Mouse (Mus musculus): ENCODE results near the gene Pde10a. TPM values are rescaled to one million over a fixed set of nuclear protein-coding genes. Genes with fewer than 3 reads are reported as not detected.

Pde10a gene
- total and polyA plus RNA-seq, 3 experiments, result 0.04 to 0.41 (median 0.21) TPM

- no peak overlapping the region for H3K27ac ChIP-seq (ENCODE audit: insufficient read depth, low read depth)
- TF ChIP-seq MAZ (IDR thresholded peaks at IDR 0.05; ENCODE audit: low read depth, low read length), result no peak
- no peak for TF ChIP-seq GABPA (IDR thresholded peaks at IDR 0.05; ENCODE audit: insufficient replicate concordance, low read depth, low read length)
- TF ChIP-seq JUN (IDR thresholded peaks at IDR 0.05; ENCODE audit: insufficient read depth, low read depth, low read length), result no peak
- no peak for TF ChIP-seq EP300 (IDR thresholded peaks at IDR 0.05; ENCODE audit: low read length)
- no peak for TF ChIP-seq NRF1 (IDR thresholded peaks at IDR 0.05; ENCODE audit: low read depth, low read length)
- no peak for TF ChIP-seq BHLHE40 (IDR thresholded peaks at IDR 0.05; ENCODE audit: low read depth, low read length)
- no peak for TF ChIP-seq ETS1 (conservative IDR thresholded peaks at IDR 0.05; ENCODE audit: low read depth, low read length)
- TF ChIP-seq POLR2AphosphoS2 (IDR thresholded peaks at IDR 0.05; ENCODE audit: low read depth, low read length), result no peak
- no peak for TF ChIP-seq CHD1 (IDR thresholded peaks at IDR 0.05; ENCODE audit: low read depth, low read length)
- no peak for TF ChIP-seq POLR2A (IDR thresholded peaks at IDR 0.05; ENCODE audit: low read depth, low read length)
- TF ChIP-seq MXI1 (IDR thresholded peaks at IDR 0.05; ENCODE audit: low read depth, low read length), result no peak
- no peak for TF ChIP-seq KAT2A (IDR thresholded peaks at IDR 0.05; ENCODE audit: insufficient replicate concordance, low read length)
- no peak for TF ChIP-seq E2F4 (IDR thresholded peaks at IDR 0.05; ENCODE audit: insufficient replicate concordance, low read depth, low read length)
- TF ChIP-seq JUND (conservative IDR thresholded peaks at IDR 0.05; ENCODE audit: low read depth, low read length), result no peak
- TF ChIP-seq MAX (IDR thresholded peaks at IDR 0.05; ENCODE audit: low read length), result no peak
- no peak overlapping the region for H3K4me3 ChIP-seq (replicated peaks in 1 of 3; ENCODE audit: low read depth in 2 of 3, low read length in 2 of 3, poor library complexity in 1 of 3)
- H3K27me3 ChIP-seq (replicated peaks), result peaks cover 13% of the 10 kb centered on the region
- H3K9me3 ChIP-seq (replicated peaks; ENCODE audit: low read length), result no peaks in the 10 kb centered on the region
- H3K4me1 ChIP-seq (ENCODE audit: control insufficient read depth in 1 of 2, insufficient read depth in 2 of 2), result peaks cover 0 to 3% of the 10 kb centered on the region in 2 experiments; a peak in 1 of 4 replicates
- H3K79me2 ChIP-seq (replicated peaks; ENCODE audit: control insufficient read depth, extremely low read depth, insufficient read depth, poor library complexity, severe bottlenecking), result no peaks in the 10 kb centered on the region
- in situ Hi-C loops (cut with MboI; ENCODE audit: low pct_ligation_motif_present, low pct_unique_long_range_greater_than_20kb, low sequenced_read_pairs), result no loop called here
- no peaks in the 10 kb centered on the region for H3K36me3 ChIP-seq (replicated peaks in 1 of 2; ENCODE audit: control insufficient read depth in 1 of 2, insufficient read depth in 1 of 2, low read length in 1 of 2)
- H3K4me2 ChIP-seq (ENCODE audit: insufficient read depth, low read depth, poor library complexity, severe bottlenecking), result no peak overlapping the region
- H3K9ac ChIP-seq (ENCODE audit: insufficient read depth, low read depth), result no peak overlapping the region
- DNase-seq (ENCODE audit: extremely low read depth), result no peak
- dilution Hi-C loops (cut with MboI; ENCODE audit: extremely low pct_ligation_motif_present, extremely low pct_unique_long_range_greater_than_20kb, low sequenced_read_pairs), result no loop called here
These were observed 452.1 kb downstream of the Pde10a start for GRCm38 (mm10) chr17:8977271-8977670.

DNA sequence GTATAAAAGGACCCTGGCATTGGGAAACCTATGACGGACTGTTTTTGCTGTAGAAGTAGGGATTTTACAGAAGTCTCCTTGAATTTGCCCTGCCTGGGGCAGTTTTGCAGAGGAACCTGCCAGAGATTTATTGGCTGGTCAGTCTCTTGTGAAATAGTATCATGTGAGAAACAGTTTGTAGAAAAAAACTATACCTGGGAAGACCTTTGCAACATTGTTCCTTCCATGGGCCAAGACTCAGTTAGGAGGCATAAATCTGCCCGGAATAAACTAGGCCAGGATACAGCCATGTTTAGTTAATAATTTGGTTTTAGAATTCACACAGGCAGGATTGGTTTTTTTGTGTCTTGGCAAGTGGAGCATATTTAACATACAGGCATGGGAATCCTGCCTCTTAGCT is 458.4 kb downstream of the Pde10a start:
- Histone ChIP-seq H3K9me3 (replicated peaks; ENCODE audit: low read length) (peaks cover 4% of the 10 kb centered on the region), H3K4me2 (ENCODE audit: insufficient read depth, low read depth, poor library complexity, severe bottlenecking) (no peak overlapping the region), H3K27me3 (replicated peaks) (peaks cover 34% of the 10 kb centered on the region), H3K4me3 (replicated peaks in 1 of 3; ENCODE audit: low read depth in 2 of 3, low read length in 2 of 3, poor library complexity in 1 of 3) (no peak overlapping the region), H3K36me3 (replicated peaks in 1 of 2; ENCODE audit: control insufficient read depth in 1 of 2, insufficient read depth in 1 of 2, low read length in 1 of 2) (no peaks in the 10 kb centered on the region), H3K4me1 (ENCODE audit: control insufficient read depth in 1 of 2, insufficient read depth in 2 of 2) (no peaks in the 10 kb centered on the region), H3K79me2 (replicated peaks; ENCODE audit: control insufficient read depth, extremely low read depth, insufficient read depth, poor library complexity, severe bottlenecking) (no peaks in the 10 kb centered on the region), H3K27ac (ENCODE audit: insufficient read depth, low read depth) (no peak overlapping the region), H3K9ac (ENCODE audit: insufficient read depth, low read depth) (no peak overlapping the region)
- DNase-seq (ENCODE audit: extremely low read depth), result no peak
- in situ Hi-C loops (cut with MboI; ENCODE audit: low pct_ligation_motif_present, low pct_unique_long_range_greater_than_20kb, low sequenced_read_pairs), result no loop called here
- TF ChIP-seq MAFK (IDR thresholded peaks at IDR 0.05; ENCODE audit: insufficient replicate concordance, low read length), result no peak
- no peak for TF ChIP-seq POLR2A (IDR thresholded peaks at IDR 0.05; ENCODE audit: low read depth, low read length)
- TF ChIP-seq ZNF384 (IDR thresholded peaks at IDR 0.05; ENCODE audit: low read depth, low read length), result no peak
- no peak for TF ChIP-seq NELFE (IDR thresholded peaks at IDR 0.05; ENCODE audit: low read depth, low read length)
- TF ChIP-seq MAZ (IDR thresholded peaks at IDR 0.05; ENCODE audit: low read depth, low read length), result no peak
- TF ChIP-seq USF1 (IDR thresholded peaks at IDR 0.05; ENCODE audit: low read depth, low read length), result no peak
- no peak for TF ChIP-seq USF2 (conservative IDR thresholded peaks at IDR 0.05; ENCODE audit: low read depth, low read length)
- no peak for TF ChIP-seq ZMIZ1 (IDR thresholded peaks at IDR 0.05; ENCODE audit: low read depth, low read length)
- TF ChIP-seq UBTF (IDR thresholded peaks at IDR 0.05; ENCODE audit: low read depth, low read length), result no peak
- no peak for TF ChIP-seq ELF1 (IDR thresholded peaks at IDR 0.05; ENCODE audit: low read depth, low read length)
- no peak for TF ChIP-seq ZKSCAN1 (IDR thresholded peaks at IDR 0.05; ENCODE audit: borderline replicate concordance, low read depth, low read length)
- no peak for TF ChIP-seq MAX (IDR thresholded peaks at IDR 0.05; ENCODE audit: low read length)
- no peak for TF ChIP-seq MEF2A (IDR thresholded peaks at IDR 0.05; ENCODE audit: borderline replicate concordance, low read depth, low read length)
- TF ChIP-seq RCOR1 (conservative IDR thresholded peaks at IDR 0.05; ENCODE audit: low read depth, low read length), result no peak
- no peak for TF ChIP-seq GABPA (IDR thresholded peaks at IDR 0.05; ENCODE audit: insufficient replicate concordance, low read depth, low read length)
- no peak for TF ChIP-seq CHD2 (IDR thresholded peaks at IDR 0.05; ENCODE audit: low read length)
- dilution Hi-C loops (cut with MboI; ENCODE audit: extremely low pct_ligation_motif_present, extremely low pct_unique_long_range_greater_than_20kb, low sequenced_read_pairs), result no loop called here

Measured in CH12.LX (cell line).